Mouse (Mus musculus) frontal cortex, postnatal 36 days (tissue): Measurements from ENCODE around the gene Gm7029.
A peak's percentile ranks its signal among the peaks of the same experiment; 100 is the strongest.
"Not testable (repeated sequence)": the region's sequence is repeated elsewhere in the genome, so short reads cannot be mapped to it uniquely, and the experiment has no call there.

Source experiments
- DNase-seq, 2 experiments: peaks; one replicate each; pipeline ENCODE4 v3.0.0; 2022; ENCODE audit warnings: low spot score in 2 of 2

The Gm7029 gene

GRCm38 (mm10) chr17:33891892-33892291 lies 18.3 kb downstream of the Gm7029 start:
- not testable (repeated sequence) for DNase-seq

GRCm38 (mm10) chr17:33892429-33892828 lies 18.8 kb downstream of the Gm7029 start:
- DNase-seq = no peak

GRCm38 (mm10) chr17:33893011-33893410 lies 19.4 kb downstream of the Gm7029 start:
- DNase-seq = not testable (repeated sequence)

GRCm38 (mm10) chr17:33897114-33897794 lies 23.6 kb downstream of the Gm7029 start:
- no peak for DNase-seq

- DNase-seq = not testable (repeated sequence)
Measured at GRCm38 (mm10) chr17:33898193-33898592, 24.6 kb downstream of the Gm7029 start.

DNA sequence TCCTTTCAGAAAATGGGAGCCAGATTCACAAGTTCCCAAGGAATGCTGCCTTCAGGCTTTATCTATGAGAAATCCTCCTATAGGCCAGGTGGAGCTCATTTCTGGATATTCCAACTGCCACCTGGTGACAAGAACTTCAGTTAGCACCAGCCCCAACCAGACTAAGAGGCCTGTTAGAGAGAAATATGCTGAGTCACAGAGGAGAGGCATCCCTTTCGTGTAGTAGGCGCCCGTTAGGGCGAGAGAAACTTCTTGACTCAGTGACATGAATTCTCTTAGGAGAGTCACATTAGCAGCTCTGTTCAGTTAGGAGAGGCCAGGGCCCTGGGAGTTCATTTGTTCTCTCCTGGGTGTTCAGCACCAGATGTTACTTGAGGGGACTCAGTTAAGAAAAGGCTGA lies 26.0 kb downstream of the Gm7029 start:
- no peak for DNase-seq

DNA sequence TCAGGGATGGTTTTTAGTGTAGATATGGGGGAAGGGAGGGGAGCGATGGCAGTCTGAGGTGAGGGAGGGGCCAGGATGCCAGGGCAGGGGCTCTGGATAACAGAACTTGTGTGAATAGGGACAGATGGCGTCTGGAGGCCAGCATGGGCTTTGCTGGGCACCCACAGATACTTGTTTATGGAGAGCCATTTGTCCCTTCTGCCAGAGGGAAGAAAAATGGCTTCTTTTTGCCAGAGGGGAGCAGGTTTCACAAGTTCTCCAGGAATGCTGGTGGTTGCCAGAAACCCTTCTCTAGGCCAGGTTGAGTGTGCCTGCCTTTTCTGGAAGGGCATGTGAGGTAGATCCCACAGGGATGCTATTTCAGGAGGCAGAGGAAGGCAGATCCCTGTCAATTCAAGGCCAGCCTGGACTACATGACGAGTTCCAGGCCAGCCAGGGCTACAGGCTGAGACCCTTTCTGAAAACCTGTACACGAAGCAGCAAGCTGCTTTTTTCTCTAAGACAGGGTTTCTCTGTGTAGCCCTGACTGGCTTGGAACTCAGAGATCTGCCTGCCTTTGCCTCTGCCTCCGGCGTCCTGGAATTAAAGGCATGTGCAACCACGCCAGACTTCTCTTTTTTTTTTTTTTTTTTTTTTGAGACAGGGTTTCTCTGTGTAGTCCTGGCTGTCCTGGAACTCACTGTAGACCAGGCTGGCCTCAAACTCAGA lies 26.8 kb downstream of the Gm7029 start:
- no peak for DNase-seq

- DNase-seq = no peak
Measured at GRCm38 (mm10) chr17:33900989-33901314, 27.3 kb downstream of the Gm7029 start.

DNA sequence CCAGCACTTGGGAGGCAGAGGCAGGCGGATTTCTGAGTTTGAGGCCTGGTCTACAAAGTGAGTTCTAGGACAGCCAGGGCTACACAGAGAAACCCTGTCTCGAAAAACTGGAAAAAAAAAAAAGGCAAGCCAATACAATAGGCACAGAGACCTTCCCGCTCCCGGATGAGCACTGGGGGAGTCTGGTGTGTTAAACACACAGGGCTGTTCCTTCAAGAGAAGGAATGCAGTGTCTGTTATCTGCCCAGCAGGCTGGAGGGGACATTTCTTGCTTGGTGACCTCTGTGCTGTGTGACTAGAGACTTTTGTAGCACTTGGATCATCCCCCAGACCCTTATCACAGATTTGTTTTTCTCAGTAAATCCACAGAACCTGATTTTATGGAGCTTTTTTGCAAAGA lies 28.0 kb downstream of the Gm7029 start:
- no peak for DNase-seq

- no peak for DNase-seq
Measured at GRCm38 (mm10) chr17:33902079-33902478, 28.4 kb downstream of the Gm7029 start.

DNA sequence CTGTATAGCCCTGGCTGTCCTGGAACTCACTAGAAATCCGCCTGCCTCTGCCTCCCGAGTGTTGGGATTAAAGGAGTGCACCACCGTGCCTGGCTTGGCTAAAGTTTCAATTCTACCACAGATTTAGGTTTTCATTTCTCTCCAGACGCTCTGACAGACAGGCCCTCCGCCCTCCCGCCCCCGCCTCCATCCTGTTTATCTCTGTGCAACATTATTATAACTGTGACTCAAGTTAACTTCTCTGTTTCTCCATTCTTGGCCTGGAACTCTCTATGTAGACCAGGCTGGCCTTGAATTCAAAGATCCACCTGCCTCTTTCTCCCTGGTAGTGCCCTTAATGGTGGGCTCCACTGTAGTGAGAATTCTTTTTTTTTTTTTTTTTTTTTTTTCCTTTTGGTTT lies 28.9 kb downstream of the Gm7029 start:
- no peak for DNase-seq

GRCm38 (mm10) chr17:33903911-33904651 lies 30.4 kb downstream of the Gm7029 start:
- DNase-seq = not testable (repeated sequence)

GRCm38 (mm10) chr17:33904835-33905234 lies 31.2 kb downstream of the Gm7029 start, which contains the start of gene Platr17:
Gene Platr17, plus strand, starts transcription at chr17:33905135.
- not testable (repeated sequence) for DNase-seq

GRCm38 (mm10) chr17:33908331-33909076 lies 34.9 kb downstream of the Gm7029 start:
- peak; percentile 51 to 59 for DNase-seq

DNA sequence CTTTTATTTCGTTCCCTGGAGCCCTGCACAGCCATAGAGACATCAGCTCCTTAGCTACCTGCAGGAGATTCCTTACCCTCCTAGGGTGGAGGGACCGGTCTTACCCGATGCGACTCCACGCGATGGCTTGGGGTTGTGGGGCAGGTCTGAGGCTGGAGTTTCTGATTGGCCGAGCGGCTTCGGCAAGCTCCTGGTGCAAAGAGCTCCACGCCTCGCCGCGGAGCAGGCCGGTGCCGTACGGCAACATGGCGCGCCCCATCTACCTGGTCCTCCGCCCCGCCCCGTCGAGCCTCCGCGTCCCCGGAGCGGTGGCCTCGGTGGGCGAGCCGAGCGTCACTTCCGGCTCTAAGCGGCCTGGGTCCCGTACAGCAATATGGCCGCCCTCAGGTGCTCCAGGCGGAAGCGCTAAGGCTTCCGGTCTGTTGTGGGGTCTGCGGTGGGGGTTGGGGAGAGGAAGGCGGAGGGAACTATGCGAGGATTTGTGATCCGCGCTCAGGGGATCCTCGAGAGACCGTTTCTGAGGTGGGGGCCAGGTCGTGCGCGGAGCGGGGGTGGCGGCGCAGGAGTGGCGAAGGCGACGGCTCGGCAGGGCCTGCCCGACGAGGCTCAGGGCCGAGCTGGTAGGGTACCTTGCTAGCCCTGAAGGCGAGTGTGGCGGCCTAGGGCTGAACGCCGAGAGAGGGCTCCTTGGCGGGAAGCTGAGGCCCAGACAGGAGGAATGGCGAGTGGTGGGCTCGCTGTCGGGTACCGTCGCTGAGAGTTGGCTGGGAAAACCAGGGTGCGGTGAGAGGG lies 35.6 kb downstream of the Gm7029 start, which contains the start of gene Daxx:
TSS of gene Daxx (plus strand) at position 338 of the 792 bp plus-strand sequence.
- DNase-seq = peak; percentile 98 to 99

DNA sequence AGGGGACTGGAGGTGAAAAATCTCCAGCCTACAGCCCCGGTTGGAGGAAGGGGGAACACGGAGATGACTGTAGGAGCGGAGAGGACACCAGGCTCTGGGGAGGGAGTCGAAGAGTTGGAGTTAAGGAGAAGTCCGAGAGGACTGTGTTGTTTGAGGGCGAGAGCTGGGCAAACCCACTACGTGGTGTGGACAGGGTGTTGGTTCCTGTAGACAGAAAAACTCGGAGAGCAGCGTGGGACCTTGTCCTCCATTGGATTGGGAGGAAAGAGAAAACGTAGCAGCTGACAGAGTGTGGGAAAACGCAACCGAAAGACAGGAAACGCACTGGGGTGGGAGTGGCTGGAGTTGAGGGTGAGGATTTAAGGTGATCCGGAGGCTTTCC lies 36.2 kb downstream of the Gm7029 start:
- no peak for DNase-seq

GRCm38 (mm10) chr17:33910346-33911051 lies 36.9 kb downstream of the Gm7029 start:
- DNase-seq = no peak

- no peak for DNase-seq
Measured at GRCm38 (mm10) chr17:33911052-33911812, 37.6 kb downstream of the Gm7029 start.

DNA sequence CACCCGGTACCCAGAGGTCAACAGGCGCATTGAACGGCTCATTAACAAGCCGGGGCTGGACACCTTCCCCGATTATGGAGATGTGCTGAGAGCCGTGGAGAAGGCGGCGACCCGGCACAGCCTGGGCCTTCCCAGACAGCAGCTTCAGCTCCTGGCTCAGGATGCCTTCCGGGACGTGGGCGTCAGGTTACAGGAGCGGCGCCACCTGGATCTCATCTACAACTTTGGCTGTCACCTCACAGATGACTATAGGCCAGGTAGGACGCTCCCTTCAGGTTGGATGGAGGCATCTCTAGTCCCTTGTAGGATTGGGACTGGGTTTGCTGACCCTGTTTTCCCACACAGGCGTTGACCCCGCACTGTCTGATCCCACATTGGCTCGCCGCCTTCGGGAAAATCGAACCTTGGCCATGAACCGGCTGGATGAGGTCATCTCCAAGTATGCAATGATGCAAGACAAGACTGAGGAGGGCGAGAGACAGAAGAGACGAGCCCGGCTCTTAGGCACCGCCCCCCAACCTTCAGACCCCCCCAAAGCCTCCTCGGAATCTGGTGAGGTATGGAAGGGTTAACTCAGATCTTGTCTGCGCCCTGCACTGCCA lies 38.3 kb downstream of the Gm7029 start:
- DNase-seq = no peak
